Mouse (Mus musculus) forebrain, embryonic 13.5 days (tissue): ENCODE data around the gene Pde4d. TPM values are rescaled to one million over a fixed set of nuclear protein-coding genes. Genes with fewer than 3 reads are reported as not detected.

Source experiments
- ATAC-seq: fragments of 200-750 bp; cut with Nextera tagmentation; 2 replicates; pipeline ENCODE4 v1.8.0; 2017
- H3K27ac ChIP-seq: fragments of 300-500 bp; sonication (generic); 2 replicates; pipeline ENCODE4 v1.5.1; 2015; ENCODE audit warnings: inconsistent platforms, mild to moderate bottlenecking, moderate library complexity
- H3K27me3 ChIP-seq: fragments of 300-500 bp; sonication (generic); 2 replicates; pipeline ENCODE4 v1.6.1; 2015; ENCODE audit warnings: mild to moderate bottlenecking, inconsistent platforms
- H3K36me3 ChIP-seq: fragments of 300-500 bp; sonication (generic); 2 replicates; pipeline ENCODE4 v1.6.1; 2015; ENCODE audit warnings: mild to moderate bottlenecking, inconsistent platforms; ENCODE audit not compliant: poor library complexity, severe bottlenecking
- H3K4me1 ChIP-seq: fragments of 300-500 bp; sonication (generic); 2 replicates; pipeline ENCODE4 v1.6.1; 2015; ENCODE audit warnings: inconsistent platforms
- H3K4me2 ChIP-seq: fragments of 300-500 bp; sonication (generic); 2 replicates; pipeline ENCODE4 v1.6.1; 2015; ENCODE audit warnings: inconsistent platforms, mild to moderate bottlenecking, moderate library complexity
- H3K4me3 ChIP-seq: fragments of 300-500 bp; sonication (generic); 2 replicates; pipeline ENCODE4 v1.5.1; 2015; ENCODE audit warnings: mild to moderate bottlenecking, inconsistent platforms
- H3K9ac ChIP-seq: fragments of 300-500 bp; sonication (generic); 2 replicates; pipeline ENCODE4 v1.6.1; 2015; ENCODE audit warnings: mild to moderate bottlenecking, inconsistent platforms
- H3K9me3 ChIP-seq: fragments of 300-500 bp; sonication (generic); replicated peaks from 2 replicates; pipeline ENCODE4 v1.6.1; 2016; ENCODE audit warnings: inconsistent platforms
- WGBS: fragments of 180-500 bp; shearing (Covaris S2); methylation state at CpG from one replicate; pipeline ENCODE4 v1.1.7; 2015; 5-methylcytosine and 5-hydroxymethylcytosine counted together
- polyA plus RNA-seq: library from polyadenylated mRNA; unstranded; fragments of >200 nt; fragmentation: Nextera tagmentation; extraction: Ambion mirVana; gene quantifications from 2 replicates; pipeline ENCODE4 v1.2.1, GENCODE M21; 2015

Gene Pde4d
- polyA plus RNA-seq, 1 experiment from 2014 or later = 11.9 TPM

DNA sequence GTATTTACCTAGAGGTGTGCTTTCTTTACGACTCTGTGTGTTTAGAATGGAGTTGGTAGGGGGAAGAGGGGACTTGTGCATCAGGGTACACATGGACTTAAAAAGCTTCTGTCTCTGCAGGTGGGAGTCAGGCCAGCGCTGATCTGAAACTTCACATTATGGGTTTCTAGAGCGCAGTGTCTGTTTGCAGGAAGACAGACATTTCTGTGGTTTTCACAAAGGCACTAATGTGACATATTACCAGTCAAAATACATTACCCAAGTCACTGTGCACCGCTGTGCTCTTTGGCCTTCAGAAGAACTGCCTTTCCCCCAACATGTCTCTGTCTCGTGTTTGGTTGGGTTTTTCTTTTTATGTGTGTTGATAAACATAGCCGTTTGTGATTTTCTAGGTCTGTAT is 1395.1 kb downstream of the Pde4d start:
- 92% methylated on average over 6 of the region's 6 CpGs for WGBS
- H3K27ac ChIP-seq = no peak overlapping the region
- no peak overlapping the region for H3K4me2 ChIP-seq
- ATAC-seq = no peak
- H3K4me1 ChIP-seq = no peaks in the 10 kb centered on the region
- no peak overlapping the region for H3K9ac ChIP-seq
- no peak overlapping the region for H3K4me3 ChIP-seq
- no peaks in the 10 kb centered on the region for H3K27me3 ChIP-seq
- H3K36me3 ChIP-seq = no peaks in the 10 kb centered on the region
- H3K9me3 ChIP-seq = no peaks in the 10 kb centered on the region

DNA sequence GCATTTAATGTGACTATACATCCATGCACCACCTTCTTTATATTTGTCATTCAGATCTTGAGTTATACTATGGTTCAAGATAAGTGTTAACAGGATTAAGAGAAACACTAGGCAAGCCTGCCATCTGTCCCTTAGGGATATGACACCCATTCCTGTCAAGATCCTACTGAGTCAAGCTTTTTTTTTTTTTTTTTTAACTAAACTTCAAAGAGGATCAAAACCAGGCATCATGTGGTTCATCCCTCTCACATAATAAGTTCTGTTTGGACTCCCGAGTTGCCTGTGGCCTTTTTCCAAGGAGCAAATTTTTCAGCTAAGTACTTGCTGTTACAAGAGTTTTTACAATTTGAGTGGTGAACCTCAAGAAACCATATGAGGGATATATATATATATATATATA is 1414.1 kb downstream of the Pde4d start:
- no peaks in the 10 kb centered on the region for H3K27me3 ChIP-seq
- no peak overlapping the region for H3K9ac ChIP-seq
- H3K36me3 ChIP-seq = no peaks in the 10 kb centered on the region
- H3K4me2 ChIP-seq = no peak overlapping the region
- no peak overlapping the region for H3K27ac ChIP-seq
- H3K4me3 ChIP-seq = no peak overlapping the region
- 86% methylated on average over 1 of the region's 1 CpGs for WGBS
- H3K9me3 ChIP-seq = no peaks in the 10 kb centered on the region
- H3K4me1 ChIP-seq = no peaks in the 10 kb centered on the region
- no peak for ATAC-seq

DNA sequence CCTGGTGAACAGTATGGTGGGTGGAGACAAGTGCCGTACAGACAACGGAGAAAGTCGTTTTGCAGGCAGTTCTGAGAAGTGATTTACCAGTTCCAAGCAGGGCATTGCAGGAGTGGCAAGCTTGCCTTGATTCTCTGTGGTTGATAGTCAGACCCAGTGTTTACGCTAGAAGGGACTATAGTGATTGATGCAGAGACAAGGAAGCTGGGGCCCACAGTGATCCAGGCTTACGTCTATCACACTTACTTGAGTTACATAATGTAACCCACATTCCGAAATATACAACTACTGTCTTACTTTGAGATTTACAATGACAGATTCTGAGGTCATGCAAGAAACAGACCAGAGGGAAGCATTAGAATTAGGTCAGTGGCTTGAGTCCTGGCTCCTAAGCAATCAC is 1414.6 kb downstream of the Pde4d start:
- H3K36me3 ChIP-seq = no peaks in the 10 kb centered on the region
- no peaks in the 10 kb centered on the region for H3K4me1 ChIP-seq
- H3K27me3 ChIP-seq = no peaks in the 10 kb centered on the region
- H3K9me3 ChIP-seq = no peaks in the 10 kb centered on the region
- H3K27ac ChIP-seq = no peak overlapping the region
- H3K4me2 ChIP-seq = no peak overlapping the region
- WGBS = 95% methylated on average over 6 of the region's 6 CpGs
- no peak overlapping the region for H3K4me3 ChIP-seq
- no peak overlapping the region for H3K9ac ChIP-seq
- ATAC-seq = no peak

DNA sequence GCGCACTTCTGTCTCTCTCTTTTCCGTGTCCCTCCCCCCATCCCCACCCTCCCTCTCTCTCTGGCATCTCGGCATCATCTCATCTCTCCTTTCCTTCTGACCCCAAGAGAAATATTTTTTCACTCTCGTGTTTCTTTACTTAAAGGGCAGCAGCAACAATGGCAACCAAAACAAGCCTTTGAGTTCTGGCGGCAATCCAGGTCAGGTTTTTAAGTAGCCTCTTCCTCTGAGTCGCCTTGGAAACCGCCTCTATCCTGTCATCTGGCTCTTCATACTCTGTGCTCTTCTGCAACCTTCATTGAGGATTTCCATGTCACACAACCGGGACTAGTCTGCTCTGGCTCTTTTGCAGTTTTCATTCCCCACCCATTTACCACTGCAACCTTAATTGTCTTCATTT is 1430.6 kb downstream of the Pde4d start:
- no peaks in the 10 kb centered on the region for H3K27me3 ChIP-seq
- no peaks in the 10 kb centered on the region for H3K4me1 ChIP-seq
- no peak overlapping the region for H3K9ac ChIP-seq
- H3K9me3 ChIP-seq = no peaks in the 10 kb centered on the region
- whole genome bisulfite sequencing = 70% methylated on average over 8 of the region's 8 CpGs
- ATAC-seq = no peak
- no peak overlapping the region for H3K4me2 ChIP-seq
- H3K27ac ChIP-seq = no peak overlapping the region
- no peak overlapping the region for H3K4me3 ChIP-seq
- H3K36me3 ChIP-seq = no peaks in the 10 kb centered on the region

DNA sequence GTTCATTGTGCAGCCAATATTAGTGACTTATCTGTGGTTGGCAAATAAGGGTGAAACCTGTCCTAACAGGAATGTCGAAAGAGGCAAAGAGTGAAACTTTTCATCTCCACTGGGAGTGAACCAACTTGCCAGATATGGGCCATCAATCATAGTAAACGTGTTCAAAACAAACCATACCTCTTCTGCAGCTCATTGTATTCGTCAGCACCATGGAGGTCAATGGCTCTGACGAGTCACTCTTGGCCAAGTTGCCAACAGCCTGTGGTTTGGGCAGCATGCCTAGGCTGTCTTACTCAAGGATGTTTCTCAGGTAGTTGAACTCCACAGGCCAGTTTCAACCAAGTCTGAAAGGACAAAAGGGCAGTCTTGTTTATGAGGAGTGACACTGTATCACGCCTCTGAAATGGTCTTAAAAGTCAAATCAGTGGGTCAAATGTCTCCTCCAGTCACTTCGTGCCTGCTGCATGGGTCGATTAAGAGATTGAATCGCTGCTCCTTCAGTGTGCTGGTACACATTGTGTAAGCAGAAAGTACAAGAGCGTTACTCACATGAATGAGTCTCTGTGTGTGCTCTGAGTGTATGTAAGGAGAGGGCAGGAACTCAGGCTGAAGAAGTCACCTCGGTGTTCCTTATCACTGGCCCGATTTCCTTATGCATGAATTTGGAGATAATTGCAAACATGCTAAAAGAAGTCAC is 1431.6 kb downstream of the Pde4d start:
- H3K4me3 ChIP-seq = no peak overlapping the region
- H3K9ac ChIP-seq = no peak overlapping the region
- no peak for ATAC-seq
- WGBS = 84% methylated on average over 11 of the region's 11 CpGs
- no peak overlapping the region for H3K27ac ChIP-seq
- H3K36me3 ChIP-seq = no peaks in the 10 kb centered on the region
- no peaks in the 10 kb centered on the region for H3K4me1 ChIP-seq
- no peak overlapping the region for H3K4me2 ChIP-seq
- no peaks in the 10 kb centered on the region for H3K9me3 ChIP-seq
- H3K27me3 ChIP-seq = no peaks in the 10 kb centered on the region

DNA sequence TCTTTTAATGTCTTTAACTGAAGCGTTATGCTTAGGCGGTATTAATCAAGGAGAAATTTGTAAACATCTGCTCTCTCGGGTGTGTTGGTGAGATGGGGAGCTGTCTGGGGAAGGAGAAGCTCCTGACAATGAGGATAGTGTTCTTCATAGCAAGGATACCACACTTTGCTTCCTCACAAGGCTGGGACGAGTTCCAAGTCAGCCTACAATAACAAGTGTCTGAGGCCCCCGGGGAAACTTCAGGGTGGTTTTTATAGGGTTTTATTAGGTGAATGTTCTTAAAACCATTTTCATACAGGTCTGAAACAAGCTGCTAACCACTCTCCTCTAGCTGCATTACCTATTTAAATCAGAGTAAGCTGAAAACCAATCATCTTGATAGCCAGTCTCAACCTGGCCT is 1433.9 kb downstream of the Pde4d start:
- no peaks in the 10 kb centered on the region for H3K4me1 ChIP-seq
- ATAC-seq = no peak
- H3K9ac ChIP-seq = no peak overlapping the region
- no peak overlapping the region for H3K27ac ChIP-seq
- no peak overlapping the region for H3K4me3 ChIP-seq
- no peaks in the 10 kb centered on the region for H3K9me3 ChIP-seq
- H3K36me3 ChIP-seq = no peaks in the 10 kb centered on the region
- H3K4me2 ChIP-seq = no peak overlapping the region
- 82% methylated on average over 5 of the region's 5 CpGs for WGBS
- no peaks in the 10 kb centered on the region for H3K27me3 ChIP-seq

DNA sequence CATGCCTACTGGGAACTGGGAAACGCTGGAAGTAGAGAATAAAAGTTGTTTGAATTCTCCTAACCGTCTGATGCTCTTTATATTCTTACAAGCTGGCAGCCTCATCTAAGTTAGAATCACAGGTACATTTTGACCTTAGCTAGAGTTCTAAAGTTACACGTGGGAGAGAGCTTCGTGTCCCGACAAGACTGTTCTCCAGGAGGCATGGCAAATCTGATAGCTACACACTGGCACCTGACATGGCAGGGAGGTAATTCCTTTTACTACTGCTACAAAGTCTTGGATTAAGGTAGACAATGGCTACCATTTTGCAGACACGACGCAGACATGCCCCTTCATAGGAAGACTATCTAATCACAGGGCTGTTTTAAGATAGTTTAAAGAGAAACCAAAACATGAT is 1435.1 kb downstream of the Pde4d start:
- Histone ChIP-seq H3K36me3 (no peaks in the 10 kb centered on the region), H3K27ac (no peak overlapping the region), H3K9me3 (no peaks in the 10 kb centered on the region), H3K4me1 (no peaks in the 10 kb centered on the region), H3K27me3 (no peaks in the 10 kb centered on the region), H3K4me3 (no peak overlapping the region), H3K9ac (no peak overlapping the region), H3K4me2 (no peak overlapping the region)
- no peak for ATAC-seq
- WGBS = 92% methylated on average over 7 of the region's 7 CpGs

DNA sequence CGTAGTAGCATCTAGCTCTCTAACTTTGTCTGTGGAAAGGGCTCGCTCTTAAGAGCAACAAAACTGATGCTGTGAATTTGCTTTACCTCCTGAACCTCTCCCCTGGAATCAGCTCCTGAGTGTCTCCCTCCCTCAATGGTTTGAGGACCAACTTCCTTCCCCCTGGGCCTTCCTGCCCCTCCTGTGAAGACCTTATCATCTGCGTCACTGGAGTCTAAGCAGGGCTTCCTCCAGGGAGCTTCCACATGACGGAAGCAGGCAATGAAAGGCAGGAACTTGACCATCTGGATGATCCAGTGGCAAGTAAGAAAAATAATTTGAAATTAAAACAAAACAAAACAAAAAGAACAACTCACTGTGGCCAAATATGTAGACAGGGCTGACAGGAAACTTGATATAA is 1438.5 kb downstream of the Pde4d start:
- Histone ChIP-seq H3K4me1 (no peaks in the 10 kb centered on the region), H3K27ac (no peak overlapping the region), H3K4me3 (no peak overlapping the region), H3K9ac (no peak overlapping the region), H3K36me3 (no peaks in the 10 kb centered on the region), H3K9me3 (no peaks in the 10 kb centered on the region), H3K27me3 (no peaks in the 10 kb centered on the region), H3K4me2 (no peak overlapping the region)
- WGBS = 85% methylated on average over 4 of the region's 4 CpGs
- no peak for ATAC-seq

DNA sequence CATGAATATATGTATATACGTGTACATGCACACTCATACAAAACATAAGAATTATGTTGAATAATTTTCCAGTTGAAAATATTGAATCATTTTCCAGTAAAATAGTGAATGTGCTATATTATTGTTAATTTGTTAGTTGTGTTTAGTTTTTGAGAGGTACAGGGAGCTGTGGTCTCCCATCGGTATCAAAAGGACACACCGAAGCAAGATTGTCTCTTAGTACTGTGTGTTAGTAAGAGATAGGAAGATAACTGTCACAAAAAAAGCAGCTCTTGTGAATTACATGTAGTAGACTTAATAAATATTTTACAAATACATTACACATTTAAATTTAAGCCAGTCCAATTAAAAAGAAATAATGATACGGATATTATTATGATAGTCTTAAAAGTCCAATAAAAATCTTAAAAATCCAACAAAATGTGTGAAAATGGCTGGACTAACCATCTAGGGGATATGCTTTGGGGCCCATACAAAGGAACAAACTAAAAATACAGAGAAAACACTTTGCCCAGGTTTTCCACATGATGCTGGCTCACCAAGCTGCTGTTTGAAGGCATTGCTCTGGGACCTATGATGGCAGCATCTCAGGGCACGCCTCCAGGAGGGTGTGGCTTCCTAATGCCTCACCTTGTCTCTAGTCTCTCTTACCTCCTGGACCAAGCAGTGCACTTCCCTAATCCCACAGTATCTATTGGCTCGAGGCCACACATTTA is 1441.6 kb downstream of the Pde4d start:
- Histone ChIP-seq H3K9ac (no peak overlapping the region), H3K4me2 (no peak overlapping the region), H3K27ac (no peak overlapping the region), H3K36me3 (no peaks in the 10 kb centered on the region), H3K4me3 (no peak overlapping the region), H3K4me1 (no peaks in the 10 kb centered on the region), H3K27me3 (no peaks in the 10 kb centered on the region), H3K9me3 (no peaks in the 10 kb centered on the region)
- no peak for ATAC-seq
- WGBS = 83% methylated on average over 6 of the region's 6 CpGs

DNA sequence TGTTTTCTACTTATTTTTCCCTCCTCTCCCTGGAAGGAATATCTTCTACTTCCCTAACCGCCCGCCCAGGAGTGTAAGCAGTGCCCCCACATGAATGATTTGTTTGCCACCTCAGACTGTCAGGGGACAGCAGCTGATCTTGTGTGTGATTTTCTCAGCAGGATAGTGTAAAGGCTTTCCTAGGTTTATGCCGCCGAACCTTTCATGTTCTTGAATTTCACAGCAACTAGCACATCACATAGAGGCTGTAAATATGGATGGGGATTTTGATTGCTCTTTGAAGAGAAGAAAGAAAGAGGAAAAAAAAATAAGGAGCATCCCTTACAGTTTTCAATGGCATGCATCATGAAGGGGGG is 1442.1 kb downstream of the Pde4d start:
- 82% methylated on average over 4 of the region's 4 CpGs for WGBS
- H3K27ac ChIP-seq = no peak overlapping the region
- H3K9ac ChIP-seq = no peak overlapping the region
- ATAC-seq = no peak
- no peaks in the 10 kb centered on the region for H3K27me3 ChIP-seq
- H3K4me2 ChIP-seq = no peak overlapping the region
- no peaks in the 10 kb centered on the region for H3K4me1 ChIP-seq
- H3K4me3 ChIP-seq = no peak overlapping the region
- no peaks in the 10 kb centered on the region for H3K9me3 ChIP-seq
- no peaks in the 10 kb centered on the region for H3K36me3 ChIP-seq

DNA sequence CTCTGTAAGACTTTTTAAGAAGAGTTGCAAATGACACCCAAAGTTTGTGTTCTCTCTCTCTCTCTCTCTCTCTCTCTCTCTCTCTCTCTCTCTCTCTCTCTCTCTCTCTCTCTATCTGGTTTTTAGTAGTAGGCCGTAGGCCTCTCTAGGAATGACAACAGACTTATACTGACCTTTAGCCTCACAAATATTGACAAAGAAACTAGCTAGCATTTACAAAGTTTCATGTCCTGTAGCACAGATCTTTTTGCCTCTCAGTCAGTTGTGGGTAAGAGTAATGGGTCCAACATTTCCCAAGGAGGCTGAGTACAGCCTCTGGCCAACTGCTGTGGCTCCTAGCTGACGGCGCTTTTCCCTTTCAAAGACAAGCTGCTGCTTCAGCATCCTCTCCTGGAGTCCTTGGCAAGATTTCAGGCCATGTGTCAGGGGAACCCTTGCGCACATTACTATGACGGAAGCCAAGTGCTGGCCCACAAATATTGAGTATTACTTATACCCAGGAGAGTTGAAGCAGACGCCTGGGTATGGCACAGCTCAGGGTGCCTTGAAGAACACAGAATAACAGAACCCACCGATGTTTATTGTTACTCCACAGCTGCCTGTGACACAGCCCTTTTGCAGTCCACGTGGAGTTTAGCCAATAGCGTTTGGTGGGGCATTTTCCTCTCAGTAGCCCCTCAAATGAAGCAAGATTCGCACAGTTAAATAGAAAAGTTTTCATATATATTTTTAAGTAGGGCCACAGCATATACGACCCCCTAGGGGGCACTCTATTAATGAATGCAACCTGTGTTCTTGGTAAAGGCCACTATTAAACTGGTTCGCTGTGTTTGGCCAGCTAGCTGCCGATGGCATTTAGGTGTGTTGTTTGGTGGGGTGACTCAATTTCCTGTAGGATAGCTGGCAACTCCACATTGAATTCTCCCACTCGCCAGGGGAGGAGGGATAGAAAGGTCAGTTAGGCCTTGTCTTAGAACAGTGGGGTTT is 1450.0 kb downstream of the Pde4d start:
- Histone ChIP-seq H3K27ac (no peak overlapping the region), H3K27me3 (no peaks in the 10 kb centered on the region), H3K4me3 (no peak overlapping the region), H3K4me2 (no peak overlapping the region), H3K4me1 (peaks cover 24% of the 10 kb centered on the region), H3K9ac (no peak overlapping the region), H3K36me3 (no peaks in the 10 kb centered on the region), H3K9me3 (no peaks in the 10 kb centered on the region)
- no peak for ATAC-seq
- WGBS = 74% methylated on average over 14 of the region's 14 CpGs

DNA sequence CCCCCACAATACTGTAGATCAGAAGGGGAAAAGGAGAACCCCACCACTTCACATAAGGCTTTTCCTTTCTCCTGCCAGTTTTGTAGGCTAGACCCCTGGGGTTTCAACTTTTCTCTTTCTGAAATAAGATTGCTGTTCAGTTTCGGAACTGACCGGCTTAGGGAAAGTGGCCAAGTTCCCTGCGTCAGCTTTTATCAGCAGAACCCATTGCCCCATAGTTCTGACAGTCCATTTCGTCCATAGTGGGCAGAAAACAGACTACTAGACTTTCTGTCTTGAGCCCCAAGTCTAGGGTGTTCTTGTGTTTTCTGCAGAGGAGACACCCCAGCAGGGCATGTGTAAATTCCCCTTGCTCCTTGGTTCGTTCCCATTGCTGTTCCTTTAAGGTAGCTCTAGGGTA is 1452.1 kb downstream of the Pde4d start:
- H3K4me2 ChIP-seq = peak overlapping the region; percentile 95
- WGBS = 52% methylated on average over 5 of the region's 5 CpGs
- 0 out of 2 replicates have a peak overlapping the region, but pooled peaks have one; percentile 82 for H3K9ac ChIP-seq
- H3K9me3 ChIP-seq = no peaks in the 10 kb centered on the region
- H3K27me3 ChIP-seq = no peaks in the 10 kb centered on the region
- H3K27ac ChIP-seq = no peak overlapping the region
- no peaks in the 10 kb centered on the region for H3K36me3 ChIP-seq
- H3K4me1 ChIP-seq = peaks cover 37% of the 10 kb centered on the region
- H3K4me3 ChIP-seq = peak overlapping the region; percentile 76
- ATAC-seq = no peak
